ENCODE assay signal across 24 mouse cellular contexts in the genomic region with DNA sequence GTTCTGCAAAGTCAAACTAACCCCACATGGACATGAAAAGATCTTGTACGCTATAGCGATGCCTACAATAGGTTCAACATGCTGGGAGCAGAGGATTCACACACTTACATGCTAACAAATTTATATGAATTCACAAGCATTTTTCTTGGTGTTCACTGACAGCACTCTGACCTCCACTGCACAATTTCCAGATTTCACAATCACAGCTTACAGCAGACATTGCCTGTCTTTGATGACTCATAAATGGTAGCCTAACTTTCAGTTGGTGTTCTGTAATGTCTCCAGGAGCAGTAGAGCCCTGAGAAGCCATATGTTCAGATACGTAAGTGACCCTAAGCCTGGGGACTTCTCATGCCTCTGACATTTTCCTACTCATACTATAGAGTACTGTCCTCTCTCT.
DNase-seq lines count a peak whose midpoint lies in the region; ATAC-seq and TF ChIP-seq lines count a peak whose summit lies in the region.
"Had no signal": no experiment of that assay in that cellular context is flagged by ENCODE, and none has a peak within 500 bp of the region (broad histone marks: within the 10 kb centered on the region; RNA-seq: fewer than 3 reads in every experiment).

No protein-coding gene starts in this region.

- H3K9ac ChIP-seq in lung, postnatal 0 days (replicated peaks; ENCODE audit: low read depth), result no peak overlapping the region
- no peak overlapping the region for H3K9ac ChIP-seq in intestine, postnatal 0 days (ENCODE audit: low read depth, low read length)
- no peak overlapping the region for H3K9ac ChIP-seq in kidney, embryonic 15.5 days
- H3K9ac ChIP-seq: embryonic facial prominence, embryonic 12.5 days; hindbrain, embryonic 14.5 days had no signal

- H3K27ac ChIP-seq in lung, postnatal 0 days (ENCODE audit: low read length), result no peak overlapping the region
- H3K27ac ChIP-seq in intestine, postnatal 0 days (ENCODE audit: low read depth, low read length), result no peak overlapping the region
- no peak overlapping the region for H3K27ac ChIP-seq in kidney, embryonic 15.5 days
- H3K27ac ChIP-seq: embryonic facial prominence, embryonic 12.5 days; heart, adult 2 months; hindbrain, embryonic 10.5 days; hindbrain, embryonic 14.5 days had no signal

- no peaks in the 10 kb centered on the region for H3K4me1 ChIP-seq in lung, postnatal 0 days (ENCODE audit: insufficient read depth, low read depth, low read length)
- H3K4me1 ChIP-seq in intestine, postnatal 0 days (replicated peaks; ENCODE audit: control insufficient read depth, insufficient read depth, low read length), result no peaks in the 10 kb centered on the region
- H3K4me1 ChIP-seq in kidney, embryonic 15.5 days, result no peaks in the 10 kb centered on the region

- ATAC-seq in lung, postnatal 0 days, result no peak
- ATAC-seq in intestine, postnatal 0 days, result 0 out of 2 replicates have a peak, but pooled peaks have one; percentile 36
- ATAC-seq in kidney, embryonic 15.5 days (replicated peaks; ENCODE audit: low FRiP score), result no peak
- ATAC-seq: activated CD4-positive, CD25-positive, alpha-beta regulatory T cell, adult 4 months; CD4-positive, CD25-positive, alpha-beta regulatory T cell, adult 4 months; forebrain, embryonic 14.5 days; Patski had no signal

- H3K4me2 ChIP-seq in lung, postnatal 0 days (replicated peaks; ENCODE audit: low read depth, low read length), result no peak overlapping the region
- no peak overlapping the region for H3K4me2 ChIP-seq in intestine, postnatal 0 days (replicated peaks; ENCODE audit: low read depth)
- no peak overlapping the region for H3K4me2 ChIP-seq in kidney, embryonic 15.5 days
- H3K4me2 ChIP-seq: embryonic facial prominence, embryonic 12.5 days; heart, embryonic 11.5 days; hindbrain, embryonic 14.5 days had no signal

- no peak overlapping the region for H3K4me3 ChIP-seq in lung, postnatal 0 days (ENCODE audit: low read depth, low read length)
- no peak overlapping the region for H3K4me3 ChIP-seq in intestine, postnatal 0 days (ENCODE audit: low read depth, low read length)
- no peak overlapping the region for H3K4me3 ChIP-seq in kidney, embryonic 15.5 days (replicated peaks)
- H3K4me3 ChIP-seq: embryonic facial prominence, embryonic 12.5 days; heart, adult 2 months; hindbrain, embryonic 10.5 days had no signal

- H3K36me3 ChIP-seq in lung, postnatal 0 days (ENCODE audit: insufficient read depth, low read length), result no peaks in the 10 kb centered on the region
- H3K36me3 ChIP-seq in intestine, postnatal 0 days (ENCODE audit: control insufficient read depth, insufficient read depth), result no peaks in the 10 kb centered on the region
- no peaks in the 10 kb centered on the region for H3K36me3 ChIP-seq in kidney, embryonic 15.5 days
- H3K36me3 ChIP-seq: embryonic facial prominence, embryonic 12.5 days; G1E; hindbrain, embryonic 10.5 days had no signal

- TF ChIP-seq CTCF in lung, postnatal 0 days (IDR thresholded peaks at IDR 0.05), result no peak
- no peak for TF ChIP-seq CTCF in intestine, postnatal 0 days (IDR thresholded peaks at IDR 0.05; ENCODE audit: low read depth)

- TF ChIP-seq EP300 in lung, postnatal 0 days (IDR thresholded peaks at IDR 0.05), result no peak

- H3K9me3 ChIP-seq in lung, postnatal 0 days (ENCODE audit: low read length), result no peaks in the 10 kb centered on the region
- H3K9me3 ChIP-seq in intestine, postnatal 0 days (ENCODE audit: control insufficient read depth), result no peaks in the 10 kb centered on the region
- H3K9me3 ChIP-seq in kidney, embryonic 15.5 days (replicated peaks), result no peaks in the 10 kb centered on the region
- H3K9me3 ChIP-seq: embryonic facial prominence, embryonic 12.5 days; G1E; hindbrain, embryonic 10.5 days had no signal

- H3K27me3 ChIP-seq in lung, postnatal 0 days (replicated peaks; ENCODE audit: insufficient read depth, low read length), result no peaks in the 10 kb centered on the region
- no peaks in the 10 kb centered on the region for H3K27me3 ChIP-seq in intestine, postnatal 0 days (replicated peaks; ENCODE audit: control insufficient read depth, insufficient read depth, low read length)
- H3K27me3 ChIP-seq in kidney, embryonic 15.5 days, result no peaks in the 10 kb centered on the region
- H3K27me3 ChIP-seq: embryonic facial prominence, embryonic 12.5 days; Patski had no signal

- peak; percentile 23 for DNase-seq in adrenal gland, postnatal 14 days
- no peak for DNase-seq in adrenal gland, postnatal 25 days
- peak; percentile 13 for DNase-seq in lung, postnatal 0 days (ENCODE audit: low spot score)
- no peak for DNase-seq in lung, postnatal 36 days
- DNase-seq in adipocyte (ENCODE audit: low spot score), result peak; percentile 15
- no peak for DNase-seq in right cerebral cortex, postnatal 10 days (ENCODE audit: low spot score in 2 of 2)
- DNase-seq: B cell, adult 2 months; cerebellum, adult 11-12 months; cerebellum, adult 9-10 months; cerebellum, postnatal 25 days; gastrocnemius, postnatal 10 days; heart, adult 2 months; kidney, adult 18-20 months had no signal

- 96% methylated on average over 3 of the region's 3 CpGs for WGBS in lung, postnatal 0 days
- WGBS in intestine, postnatal 0 days, result 90% methylated on average over 3 of the region's 3 CpGs
- WGBS in kidney, embryonic 15.5 days, result 94% methylated on average over 3 of the region's 3 CpGs

Comparison
In these comparisons a context has a peak if more than half of its experiments do, and no peak if none do; other contexts are left out.
1. DNase-seq: peak in adrenal gland, postnatal 14 days (single experiment), lung, postnatal 0 days (single experiment) and adipocyte (single experiment); none in adrenal gland, postnatal 25 days (single experiment), lung, postnatal 36 days (single experiment) and right cerebral cortex, postnatal 10 days (0 of 2).